Mouse (Mus musculus) left cerebral cortex, adult 9 months (tissue): Measurements from ENCODE around the gene Vmn1r221.
"Not testable (repeated sequence)": the region's sequence is repeated elsewhere in the genome, so short reads cannot be mapped to it uniquely, and the experiment has no call there.

Experiments used
- DNase-seq, 2 experiments: peaks; one replicate each; pipeline ENCODE4 v3.0.0; 2022; ENCODE audit warnings: low spot score in 2 of 2

The Vmn1r221 gene

GRCm38 (mm10) chr13:23213827-23214226 is at the start of gene Vmn1r221:
Vmn1r221 (plus strand) TSS chr13:23214127.
- not testable (repeated sequence) for DNase-seq

GRCm38 (mm10) chr13:23166471-23166870 is 47.5 kb upstream of the Vmn1r221 start:
- DNase-seq, result not testable (repeated sequence)

GRCm38 (mm10) chr13:23187875-23188274 is 26.1 kb upstream of the Vmn1r221 start, which contains the start of gene Vmn1r220:
Vmn1r220 (minus strand) TSS chr13:23187975.
- DNase-seq, result no peak

GRCm38 (mm10) chr13:23203885-23204284 is 10.0 kb upstream of the Vmn1r221 start:
- DNase-seq, result not testable (repeated sequence)

- not testable (repeated sequence) for DNase-seq
Measured at GRCm38 (mm10) chr13:23235847-23236246, 21.9 kb downstream of the Vmn1r221 start, which contains the start of gene Vmn1r222. Vmn1r222 (minus strand) TSS chr13:23235947.

GRCm38 (mm10) chr13:23246834-23247233 is 32.9 kb downstream of the Vmn1r221 start, which contains the start of gene Vmn1r223:
Vmn1r223 (plus strand) TSS chr13:23247134.
- not testable (repeated sequence) for DNase-seq

- peak; percentile 9 to 11 for DNase-seq
Measured at GRCm38 (mm10) chr13:23258546-23259048, 44.7 kb downstream of the Vmn1r221 start.

GRCm38 (mm10) chr13:23268606-23269005 is 54.7 kb downstream of the Vmn1r221 start:
- DNase-seq, result not testable (repeated sequence)

GRCm38 (mm10) chr13:23269127-23269526 is 55.2 kb downstream of the Vmn1r221 start:
- peak in 1 of 2 experiments; percentile 23 for DNase-seq

GRCm38 (mm10) chr13:23269681-23270080 is 55.8 kb downstream of the Vmn1r221 start:
- peak in 1 of 2 experiments; percentile 2 for DNase-seq

- peak in 1 of 2 experiments; percentile 74 for DNase-seq
Measured at GRCm38 (mm10) chr13:23270321-23271101, 56.6 kb downstream of the Vmn1r221 start.
